Mouse (Mus musculus) cerebellum, adult 11-12 months (tissue): ENCODE measurements around the gene Car11.

Experiments used
- DNase-seq: peaks from one replicate; pipeline ENCODE4 v3.0.0; 2022

Gene Car11

DNA sequence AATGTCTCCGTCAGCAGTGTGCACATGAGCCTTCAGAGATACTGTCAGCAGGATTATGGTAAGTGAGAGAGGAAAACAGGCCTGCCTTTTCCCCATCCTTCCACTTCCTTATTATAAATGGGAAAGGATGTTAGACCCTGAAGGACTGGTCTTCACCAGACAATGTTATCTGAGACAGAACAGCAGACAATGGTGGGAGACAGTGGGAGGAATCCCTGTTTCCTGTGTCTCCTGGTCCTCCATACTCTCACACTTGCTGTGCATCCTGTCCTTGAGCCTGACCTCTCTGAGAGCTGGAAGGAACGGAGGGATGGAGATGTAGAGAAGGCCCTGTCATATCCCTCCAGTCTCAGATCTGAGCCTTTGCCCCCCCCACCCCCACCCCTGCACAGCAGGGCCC, 7.3 kb upstream of the Car11 start:
- DNase-seq, result no peak

DNA sequence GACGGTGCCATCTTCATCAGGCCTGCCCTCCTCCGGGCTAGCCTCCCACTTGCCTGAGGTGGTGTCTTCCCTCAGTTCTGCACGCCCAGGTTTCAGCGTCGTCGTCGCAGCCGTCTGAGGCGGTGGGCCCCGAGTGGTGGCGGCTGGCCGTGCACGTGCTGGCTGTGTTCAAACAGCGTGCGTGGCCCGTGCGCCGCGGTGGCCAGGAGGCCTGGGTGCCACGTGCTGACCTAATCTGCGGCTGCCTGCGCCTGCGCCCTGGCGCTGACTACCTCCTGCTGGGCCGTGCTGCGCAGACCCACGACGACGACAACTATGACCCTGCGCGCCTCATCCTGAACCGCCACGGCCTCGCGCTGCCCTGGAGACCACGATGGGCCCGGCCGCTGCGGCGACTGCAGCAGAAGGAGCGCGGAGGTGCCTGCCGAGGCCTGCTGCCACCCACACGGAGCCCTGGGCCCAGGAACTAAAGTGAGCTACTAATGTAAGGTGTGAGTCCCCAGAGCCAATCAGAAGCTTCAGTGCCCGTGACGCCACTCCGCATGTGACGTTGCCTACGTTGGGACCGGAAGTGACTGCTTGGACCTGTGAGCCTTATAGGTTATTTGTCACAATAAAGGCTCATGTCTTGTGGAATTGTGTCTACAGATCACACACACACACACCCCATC, 5.6 kb upstream of the Car11 start, which contains the start of gene Sec1:
TSS of gene Sec1 (minus strand) at position 482 of the 671 bp plus-strand sequence.
- DNase-seq, result no peak

DNA sequence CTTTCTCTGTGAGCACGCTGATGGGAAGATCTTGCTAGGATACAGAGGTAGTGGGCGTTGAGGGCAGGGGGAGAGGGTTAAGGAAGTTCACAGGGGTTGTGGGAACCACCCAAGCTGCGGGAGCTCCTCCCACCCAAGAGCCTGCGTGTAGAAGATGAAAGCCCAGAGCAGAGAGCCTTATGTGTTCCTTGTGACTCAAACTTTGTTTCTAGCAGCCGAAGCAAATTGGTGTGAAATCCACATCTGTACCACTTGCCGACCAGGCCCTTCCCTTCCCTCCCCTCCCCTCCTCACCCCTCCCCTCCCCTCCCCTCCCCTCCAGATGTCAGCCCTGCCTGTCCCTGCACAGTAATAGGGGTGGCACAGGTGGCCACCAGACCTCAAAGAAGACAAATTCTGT, 4.5 kb upstream of the Car11 start:
- no peak for DNase-seq

DNA sequence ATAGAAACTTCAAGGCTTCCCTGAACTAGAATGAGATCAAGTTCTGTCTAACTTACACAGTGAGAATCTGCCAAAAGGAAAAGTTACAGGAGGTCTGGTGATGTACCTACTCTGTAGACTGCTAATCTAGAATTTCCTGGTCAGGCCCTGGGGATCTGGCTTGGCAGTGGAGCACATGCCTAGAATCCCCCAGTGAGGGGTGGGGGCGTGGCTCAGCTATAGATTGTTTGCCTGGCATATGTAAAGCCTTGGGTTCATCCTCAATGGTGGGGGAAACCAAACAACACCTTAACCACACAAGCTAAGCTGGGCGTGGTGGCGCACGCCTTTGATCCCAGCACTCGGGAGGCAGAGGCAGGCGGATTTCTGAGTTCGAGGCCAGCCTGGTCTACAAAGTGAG, 1.7 kb upstream of the Car11 start:
- DNase-seq, result no peak

DNA sequence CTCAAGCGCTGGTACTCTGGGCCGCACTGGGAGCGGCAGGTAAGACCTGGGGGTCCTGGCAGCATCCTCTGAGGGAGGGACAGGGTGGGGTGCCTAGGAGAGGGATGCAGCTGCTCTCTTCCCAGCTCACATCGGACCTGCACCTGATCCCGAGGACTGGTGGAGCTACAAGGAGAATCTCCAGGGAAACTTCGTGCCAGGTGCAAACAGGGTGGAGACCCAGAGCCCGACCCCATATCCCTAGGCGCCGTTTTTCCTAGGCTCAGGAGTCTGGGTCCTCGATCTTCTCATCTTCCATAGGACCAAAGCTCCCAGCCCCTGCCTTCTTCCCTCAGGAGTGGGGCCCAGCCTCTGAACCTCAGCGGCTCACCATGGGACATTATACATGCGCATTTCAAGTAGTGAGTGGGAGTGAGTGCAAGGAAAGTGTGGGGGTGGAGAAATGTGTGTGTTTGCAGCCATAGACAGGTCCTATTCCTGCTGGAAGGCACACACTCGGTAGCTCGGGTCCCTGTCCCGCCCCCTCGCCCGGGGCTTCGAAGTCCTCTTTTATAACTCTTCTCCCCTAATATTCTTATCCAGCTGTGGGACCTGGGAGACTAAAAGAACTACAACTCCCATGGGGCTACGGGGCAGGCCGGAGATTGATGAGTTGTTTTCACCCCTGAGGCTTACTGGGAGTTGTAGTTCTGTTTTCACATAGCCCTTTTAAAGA, 815 bp downstream of the Car11 start:
- peak; percentile 86 for DNase-seq

DNA sequence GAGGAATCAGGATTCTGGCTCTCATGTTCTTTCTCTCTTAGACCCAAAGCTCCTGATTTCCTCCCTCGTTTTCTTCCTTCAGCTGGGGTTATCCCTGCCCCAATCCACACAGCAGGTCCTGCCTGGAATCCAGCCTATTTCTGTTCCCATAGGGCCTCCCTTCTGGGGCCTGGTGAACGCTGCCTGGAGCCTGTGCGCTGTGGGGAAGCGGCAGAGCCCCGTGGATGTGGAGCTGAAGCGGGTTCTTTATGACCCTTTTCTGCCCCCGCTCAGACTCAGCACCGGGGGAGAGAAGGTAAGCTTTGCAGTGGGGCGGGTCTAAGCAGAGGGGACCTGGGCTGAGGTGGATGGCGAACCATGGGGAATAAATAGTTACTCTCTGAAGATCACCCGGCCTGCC, 1.4 kb downstream of the Car11 start:
- peak; percentile 71 for DNase-seq

DNA sequence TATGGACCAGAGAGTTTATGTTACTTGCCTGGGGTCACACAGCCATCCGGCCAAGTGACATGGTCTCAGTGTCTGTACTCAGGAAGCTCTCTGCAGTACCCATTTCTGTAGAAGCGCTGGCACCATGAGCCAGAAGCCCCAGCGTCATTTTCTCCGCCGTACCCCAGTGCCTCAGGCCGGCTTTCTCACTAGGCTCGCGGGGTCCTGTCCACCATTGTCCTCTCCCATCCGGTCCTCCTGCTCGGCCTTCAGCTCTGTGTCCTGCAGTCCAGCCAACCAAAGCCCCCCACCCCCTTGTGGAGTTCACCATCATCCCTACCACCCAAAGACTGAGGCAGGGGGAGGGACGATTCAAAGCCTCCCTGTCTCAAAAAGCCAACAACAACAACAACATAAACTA, 2.0 kb downstream of the Car11 start:
- peak; percentile 72 for DNase-seq

DNA sequence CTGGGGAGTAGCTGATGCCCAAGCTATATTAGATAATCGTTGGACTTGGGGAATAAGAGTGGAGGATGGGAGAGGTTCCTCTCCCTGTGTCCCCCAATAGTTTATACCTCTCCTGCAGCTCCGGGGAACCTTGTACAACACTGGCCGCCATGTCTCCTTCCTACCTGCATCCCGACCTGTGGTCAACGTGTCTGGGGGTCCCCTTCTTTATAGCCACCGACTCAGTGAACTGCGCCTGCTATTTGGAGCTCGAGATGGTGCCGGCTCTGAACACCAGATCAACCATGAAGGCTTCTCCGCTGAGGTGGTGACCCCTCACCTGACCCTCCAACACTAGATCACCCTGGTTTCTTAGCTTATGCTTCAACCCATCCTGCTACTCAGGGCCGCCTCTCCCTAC, 2.7 kb downstream of the Car11 start:
- DNase-seq, result peak; percentile 64

DNA sequence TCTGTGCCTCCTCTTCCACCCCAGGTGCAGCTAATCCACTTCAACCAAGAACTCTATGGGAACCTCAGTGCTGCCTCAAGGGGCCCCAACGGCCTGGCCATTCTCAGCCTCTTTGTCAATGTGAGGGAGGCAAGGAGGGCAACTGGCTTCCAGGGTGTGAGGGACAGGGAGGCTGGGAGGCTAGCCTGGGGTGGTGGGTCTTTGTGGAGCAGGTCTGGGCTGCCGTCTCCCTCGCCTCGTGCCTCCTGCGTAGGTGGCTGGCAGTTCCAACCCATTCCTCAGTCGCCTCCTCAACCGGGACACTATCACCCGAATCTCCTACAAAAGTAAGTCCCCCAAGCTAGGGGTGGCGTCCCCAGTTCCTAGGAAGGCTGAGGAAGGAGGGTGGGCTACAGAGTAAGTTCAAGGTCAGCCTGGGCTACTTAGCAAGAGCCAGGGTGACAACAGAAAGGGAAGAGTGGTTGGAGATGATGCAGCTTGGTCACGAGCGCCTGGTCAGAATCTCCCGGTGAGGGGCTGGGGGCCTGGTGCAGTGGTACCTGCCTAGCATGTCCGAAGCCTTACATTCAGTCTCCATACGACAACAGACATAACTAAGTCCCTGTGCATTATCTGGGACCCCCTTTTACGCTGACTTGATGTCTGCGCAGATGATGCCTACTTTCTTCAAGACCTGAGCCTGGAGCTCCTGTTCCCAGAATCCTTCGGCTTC, 3.3 kb downstream of the Car11 start:
- DNase-seq, result peak; percentile 72

DNA sequence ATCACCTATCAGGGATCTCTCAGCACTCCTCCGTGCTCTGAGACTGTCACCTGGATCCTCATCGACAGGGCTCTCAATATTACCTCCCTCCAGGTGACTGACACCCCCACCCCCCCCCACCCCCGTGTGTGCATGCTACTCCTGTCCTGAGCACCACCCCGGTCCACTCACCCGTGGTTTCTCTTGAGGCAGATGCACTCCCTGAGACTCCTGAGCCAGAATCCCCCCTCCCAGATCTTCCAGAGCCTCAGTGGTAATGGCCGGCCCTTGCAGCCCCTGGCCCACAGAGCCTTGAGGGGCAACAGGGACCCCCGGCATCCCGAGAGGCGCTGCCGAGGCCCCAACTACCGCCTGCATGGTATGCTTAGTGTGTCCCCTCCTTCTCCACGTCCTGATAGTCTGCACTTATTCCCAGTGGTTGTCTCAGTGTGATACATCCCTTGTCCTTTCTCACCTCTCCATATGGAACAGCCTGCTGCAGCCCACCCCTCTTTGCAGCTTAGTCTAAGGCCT, 3.9 kb downstream of the Car11 start:
- peak; percentile 85 for DNase-seq

DNA sequence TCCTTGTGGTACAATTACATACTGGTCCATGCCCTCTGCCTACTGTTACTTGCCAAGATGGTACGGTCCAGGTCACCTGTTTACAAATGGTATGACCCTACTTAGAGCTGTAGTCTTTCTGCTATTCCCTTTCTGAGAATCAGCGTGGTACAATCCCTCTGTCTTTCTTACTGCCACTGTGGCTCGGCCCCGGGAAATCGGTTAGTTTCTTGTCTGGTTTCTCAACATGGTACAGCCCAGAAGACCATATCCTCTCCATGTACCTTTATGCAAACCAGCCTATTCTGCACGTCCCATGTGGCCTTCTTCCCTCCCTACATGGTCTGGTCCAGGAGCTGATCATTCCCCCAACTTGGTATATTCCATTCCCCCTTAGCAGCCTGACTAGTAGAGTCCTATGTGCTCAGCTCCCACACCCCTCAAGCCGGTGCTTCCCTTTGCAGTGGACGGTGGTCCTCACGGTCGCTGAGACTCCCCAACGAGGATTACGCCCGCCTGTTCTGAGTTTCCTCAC, 4.5 kb downstream of the Car11 start:
- DNase-seq, result peak; percentile 93

DNA sequence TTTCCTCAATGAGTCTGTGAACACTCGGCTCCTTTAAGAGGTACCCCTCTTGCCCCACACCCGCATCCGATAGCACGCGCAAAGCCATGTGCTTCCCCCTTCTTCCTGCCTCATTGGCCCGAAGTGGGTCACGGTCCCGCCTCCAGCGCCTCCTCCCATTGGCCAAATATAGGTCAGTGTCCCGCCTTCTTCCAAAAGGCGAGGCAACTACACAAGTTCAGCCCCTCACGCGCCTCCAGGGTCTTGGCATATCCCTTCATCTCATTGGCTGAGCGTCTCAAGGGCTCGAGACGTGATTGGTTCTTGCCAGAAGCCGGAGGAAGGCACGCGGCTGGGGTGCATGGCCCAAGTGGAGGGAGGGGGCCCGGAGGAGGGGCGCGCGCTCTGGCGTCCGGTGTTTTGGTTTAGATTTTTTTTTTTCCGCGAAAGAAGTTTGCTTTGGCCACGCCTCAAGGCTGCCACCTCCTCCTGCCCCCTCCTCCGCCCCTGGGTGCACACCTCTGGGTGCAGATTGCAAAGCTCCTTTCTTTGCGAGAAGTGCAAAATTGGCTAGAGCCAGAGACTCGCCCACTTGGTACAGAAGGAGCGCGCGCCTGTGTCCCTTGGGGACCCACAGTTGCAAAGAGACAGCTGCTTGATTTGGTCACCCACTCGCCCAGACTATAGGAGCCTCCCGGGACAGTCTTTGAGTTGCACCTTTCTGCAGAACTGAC, 5.2 kb downstream of the Car11 start, which contains the start of gene Dbp:
TSS of gene Dbp (plus strand) at position 359 of the 713 bp plus-strand sequence.
- peak; percentile 100 for DNase-seq

DNA sequence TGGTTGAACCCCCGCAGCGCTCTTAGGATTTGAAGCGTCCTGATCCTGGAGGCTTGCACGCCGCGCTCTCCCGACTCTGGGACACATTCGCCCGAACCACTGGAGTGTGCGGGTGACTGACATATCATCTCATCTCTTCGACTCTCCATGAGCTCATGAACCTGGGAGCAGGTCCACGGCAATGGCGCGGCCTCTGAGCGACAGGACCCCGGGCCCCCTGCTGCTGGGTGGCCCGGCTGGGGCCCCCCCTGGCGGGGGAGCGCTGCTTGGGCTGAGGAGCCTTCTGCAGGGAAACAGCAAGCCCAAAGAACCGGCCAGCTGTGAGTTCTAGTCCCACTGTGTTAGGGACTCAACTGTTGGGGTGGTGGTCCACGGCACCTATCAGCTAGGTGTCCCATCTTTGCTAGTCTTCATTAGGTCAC, 5.8 kb downstream of the Car11 start:
- DNase-seq, result no peak

DNA sequence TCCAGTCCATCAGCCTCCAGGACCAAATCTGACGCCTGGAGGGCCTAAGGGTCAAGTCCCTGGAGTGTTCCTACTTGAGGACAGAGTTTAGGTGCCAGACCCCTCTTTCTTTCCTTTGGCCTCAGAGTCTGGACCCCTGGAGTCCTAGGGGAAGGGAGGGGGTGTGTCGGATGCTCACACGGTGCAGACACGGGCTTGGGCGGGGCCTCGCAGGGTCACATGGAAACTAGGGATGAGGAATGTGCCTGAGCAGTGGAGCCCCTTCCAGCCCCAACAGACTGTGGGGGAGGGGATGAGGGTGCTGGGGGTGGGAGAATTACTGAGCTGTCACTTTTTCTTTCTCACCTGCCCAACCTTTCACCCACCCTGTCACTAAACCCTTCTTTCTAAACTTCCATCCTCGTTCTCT, 6.2 kb downstream of the Car11 start:
- peak; percentile 94 for DNase-seq

DNA sequence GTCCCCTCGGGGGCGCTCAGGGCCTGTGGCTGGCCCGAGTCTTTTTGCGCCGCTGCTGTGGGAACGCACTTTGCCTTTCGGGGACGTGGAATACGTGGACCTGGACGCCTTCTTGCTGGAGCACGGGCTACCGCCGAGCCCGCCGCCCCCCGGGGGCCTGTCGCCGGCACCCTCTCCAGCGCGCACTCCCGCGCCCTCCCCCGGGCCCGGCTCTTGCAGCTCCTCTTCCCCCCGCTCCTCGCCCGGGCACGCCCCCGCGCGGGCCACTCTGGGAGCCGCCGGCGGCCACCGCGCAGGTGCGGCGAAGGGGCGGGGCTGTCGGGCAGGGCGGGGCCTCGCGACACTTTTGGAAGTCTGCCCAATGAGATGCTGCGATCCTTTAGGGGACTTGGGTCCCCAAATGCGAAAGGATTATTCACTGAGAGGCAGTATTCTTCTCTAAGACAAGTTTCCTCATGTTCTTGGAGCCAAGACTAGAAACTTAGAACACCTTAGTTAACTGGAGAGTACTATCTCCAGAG, 7.1 kb downstream of the Car11 start:
- DNase-seq, result peak; percentile 94

DNA sequence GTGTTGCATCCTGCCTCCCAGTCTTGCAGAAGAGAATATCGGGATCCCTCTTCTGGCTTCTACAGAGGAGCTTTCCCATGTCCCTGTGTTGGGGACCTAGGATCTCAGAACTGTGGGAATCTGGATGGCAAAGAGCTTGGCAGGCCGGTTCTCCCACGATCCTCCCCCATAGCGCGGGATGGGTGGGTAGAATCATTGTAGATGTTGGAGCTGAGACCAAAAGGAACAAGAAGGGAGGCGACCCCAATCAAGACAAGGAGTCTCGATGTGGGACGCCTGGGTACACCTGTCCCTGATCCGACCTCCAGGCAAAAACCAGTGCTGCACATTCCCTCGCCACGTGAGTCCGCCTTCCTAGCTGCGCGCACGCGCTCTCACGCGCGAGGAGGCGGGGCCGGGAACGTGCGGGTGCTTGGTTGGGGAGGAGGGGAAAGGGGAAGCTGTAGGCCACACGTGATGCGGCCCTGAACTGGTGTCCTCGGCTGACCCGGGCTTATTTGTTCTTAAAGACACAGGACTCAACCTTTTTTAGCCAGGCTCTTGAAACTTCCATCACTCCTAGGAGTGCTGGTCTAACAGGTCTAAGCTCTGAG, 7.8 kb downstream of the Car11 start:
- peak; percentile 98 for DNase-seq

DNA sequence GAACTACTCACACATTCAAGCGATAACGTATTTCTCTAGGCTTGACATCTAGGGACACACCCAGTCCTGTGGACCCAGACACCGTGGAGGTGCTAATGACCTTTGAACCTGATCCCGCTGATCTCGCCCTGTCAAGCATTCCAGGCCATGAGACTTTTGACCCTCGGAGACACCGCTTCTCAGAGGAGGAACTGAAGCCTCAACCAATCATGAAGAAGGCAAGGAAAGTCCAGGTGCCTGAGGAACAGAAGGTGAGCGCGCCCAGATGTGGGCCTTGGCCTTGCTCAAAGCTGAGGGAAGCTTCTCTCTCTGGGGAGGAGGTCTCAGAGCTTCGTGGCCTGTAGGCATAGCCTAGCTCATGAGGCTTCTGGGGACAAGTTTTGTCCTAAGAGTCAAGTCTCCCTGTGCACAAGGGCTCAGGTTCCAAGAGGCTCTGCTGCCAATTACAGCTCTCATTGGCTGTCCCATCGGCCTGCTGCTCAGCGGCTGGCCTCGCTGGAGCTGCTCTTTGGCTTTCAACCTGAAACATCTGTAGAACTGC, 8.6 kb downstream of the Car11 start:
- peak; percentile 74 for DNase-seq

DNA sequence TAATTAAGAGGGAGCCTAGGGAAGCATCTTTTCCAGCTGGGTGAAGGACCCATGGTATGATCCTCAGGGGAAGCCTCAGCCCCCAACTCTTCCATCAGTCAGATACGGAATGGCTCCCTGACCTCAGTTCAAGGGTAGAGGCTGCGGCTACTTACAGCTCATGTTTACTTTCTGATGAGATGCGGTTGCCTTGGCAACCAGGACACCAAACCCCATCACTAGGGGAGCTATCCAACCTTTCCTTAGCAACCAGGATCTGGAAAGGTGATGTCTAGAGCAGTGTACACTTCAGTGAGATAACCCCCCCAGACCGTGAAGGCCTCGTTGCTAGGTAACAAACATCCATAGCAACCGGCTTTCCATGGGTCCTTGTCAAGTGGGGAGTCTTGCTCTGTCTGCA, 9.4 kb downstream of the Car11 start:
- peak; percentile 63 for DNase-seq

DNA sequence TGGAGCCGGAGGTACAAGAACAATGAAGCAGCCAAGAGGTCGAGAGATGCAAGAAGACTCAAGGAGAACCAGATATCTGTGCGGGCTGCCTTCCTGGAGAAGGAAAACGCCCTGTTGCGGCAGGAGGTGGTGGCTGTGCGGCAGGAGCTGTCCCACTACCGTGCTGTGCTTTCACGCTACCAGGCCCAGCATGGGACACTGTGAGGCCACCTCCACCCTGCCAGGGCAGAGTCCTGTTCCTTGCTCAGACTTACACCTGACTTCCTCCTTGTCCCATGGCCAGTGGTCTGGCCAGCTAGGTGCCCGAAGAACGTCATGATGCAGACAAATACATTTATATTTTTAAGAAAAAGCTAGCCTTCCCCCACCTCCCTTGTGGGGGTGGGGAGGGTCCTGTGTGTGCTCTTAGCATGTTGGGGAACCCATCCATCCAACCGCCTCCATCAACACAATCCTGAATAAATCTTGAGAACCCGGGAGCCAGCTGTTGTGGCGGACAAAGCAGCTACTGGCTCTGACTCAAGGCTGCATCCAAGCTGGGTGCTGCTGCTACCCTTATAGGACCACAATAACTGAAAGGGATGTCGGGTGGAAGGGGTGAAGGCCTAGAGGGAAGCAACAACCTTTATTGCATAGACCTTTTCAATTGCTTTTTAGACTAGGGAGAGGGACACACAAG, 10.2 kb downstream of the Car11 start:
- DNase-seq, result peak; percentile 63

DNA sequence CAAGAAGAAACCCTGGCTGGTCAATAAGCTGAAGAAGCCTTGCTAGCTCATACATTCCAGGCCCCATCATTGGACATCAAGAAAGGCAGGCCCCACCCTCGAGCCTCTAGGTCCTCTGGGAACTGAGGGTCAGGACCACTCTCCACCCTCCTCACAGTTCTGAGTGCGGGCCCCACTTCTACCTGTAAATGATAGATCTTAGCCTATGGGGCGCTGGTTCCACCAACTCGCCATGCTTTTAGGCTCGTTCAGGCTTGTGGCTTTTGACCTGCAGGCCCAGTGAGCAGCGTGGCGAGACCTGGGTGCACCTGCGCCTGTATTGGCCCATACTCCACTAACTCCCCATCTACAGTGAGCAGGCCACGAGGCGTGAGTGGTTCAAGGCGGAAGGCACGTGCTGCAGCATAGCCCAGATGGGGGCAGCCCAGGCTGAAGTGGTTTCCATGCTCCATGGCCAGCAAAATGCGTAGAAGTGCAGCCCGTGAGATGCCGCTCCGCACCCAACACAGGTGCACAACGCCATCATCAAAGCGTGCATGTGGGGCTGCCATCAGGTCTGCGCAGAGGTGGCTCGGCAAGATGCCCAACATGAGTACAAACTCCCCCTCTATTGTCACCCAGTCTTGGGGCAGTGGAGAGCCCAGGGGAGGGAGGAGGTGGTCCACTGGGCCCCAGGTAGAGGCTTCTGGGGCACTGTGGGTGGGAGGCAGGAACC, 11.0 kb downstream of the Car11 start:
- DNase-seq, result peak; percentile 70
